Mouse (Mus musculus) right cerebral cortex, adult 2 months (tissue): Measurements from ENCODE around the gene Spag7.

ENCODE experiments used
- DNase-seq, 2 experiments: peaks; one replicate each; pipeline ENCODE4 v3.0.0; 2021 to 2022; ENCODE audit warnings: low spot score in 2 of 2

The Spag7 gene

GRCm38 (mm10) chr11:70656456-70656927 is 12.7 kb downstream of the Spag7 start:
- no peak for DNase-seq

GRCm38 (mm10) chr11:70655571-70656455 is 13.4 kb downstream of the Spag7 start:
- DNase-seq: no peak

- DNase-seq: peak; percentile 68 to 72
Observed at GRCm38 (mm10) chr11:70654923-70655570, 14.2 kb downstream of the Spag7 start.

- DNase-seq: peak; percentile 58 to 66
Observed at GRCm38 (mm10) chr11:70654198-70654922, 14.9 kb downstream of the Spag7 start, which contains the start of gene Pfn1. Gene Pfn1 (minus strand): TSS chr11:70654644.

- DNase-seq: peak in 1 of 2 experiments; percentile 44
Observed at GRCm38 (mm10) chr11:70653345-70654197, 15.6 kb downstream of the Spag7 start.

- no peak for DNase-seq
Observed at GRCm38 (mm10) chr11:70652884-70653344, 16.3 kb downstream of the Spag7 start.

- no peak for DNase-seq
Observed at GRCm38 (mm10) chr11:70652029-70652883, 17.0 kb downstream of the Spag7 start.

- no peak for DNase-seq
Observed at GRCm38 (mm10) chr11:70651391-70651790, 17.8 kb downstream of the Spag7 start.

GRCm38 (mm10) chr11:70650322-70651175 is 18.7 kb downstream of the Spag7 start:
- no peak for DNase-seq

- DNase-seq: no peak
Observed at GRCm38 (mm10) chr11:70649185-70649734, 20.0 kb downstream of the Spag7 start.

- no peak for DNase-seq
Observed at GRCm38 (mm10) chr11:70648512-70648911, 20.7 kb downstream of the Spag7 start.

GRCm38 (mm10) chr11:70647716-70648420 is 21.3 kb downstream of the Spag7 start:
- no peak for DNase-seq

- DNase-seq: peak; percentile 94 to 97
Observed at GRCm38 (mm10) chr11:70646691-70647650, 22.2 kb downstream of the Spag7 start, which contains the start of the genes Rnf167 and Slc25a11. Gene Rnf167 (plus strand): TSS chr11:70647235. Gene Slc25a11 (minus strand): TSS chr11:70647479.

- DNase-seq: no peak
Observed at GRCm38 (mm10) chr11:70646259-70646555, 23.0 kb downstream of the Spag7 start.

- DNase-seq: no peak
Observed at GRCm38 (mm10) chr11:70645461-70646258, 23.6 kb downstream of the Spag7 start.

- no peak for DNase-seq
Observed at GRCm38 (mm10) chr11:70644564-70645103, 24.6 kb downstream of the Spag7 start.
